Mouse (Mus musculus): ENCODE measurements around the gene Mapre3.
A peak's percentile ranks its signal among the peaks of the same experiment; 100 is the strongest.

Gene Mapre3

GRCm38 (mm10) chr5:30814424-30815119 is at the start of gene Mapre3:
Gene Mapre3, plus strand, starts transcription at chr5:30814641.
- DNase-seq: peak; percentile 87

DNA sequence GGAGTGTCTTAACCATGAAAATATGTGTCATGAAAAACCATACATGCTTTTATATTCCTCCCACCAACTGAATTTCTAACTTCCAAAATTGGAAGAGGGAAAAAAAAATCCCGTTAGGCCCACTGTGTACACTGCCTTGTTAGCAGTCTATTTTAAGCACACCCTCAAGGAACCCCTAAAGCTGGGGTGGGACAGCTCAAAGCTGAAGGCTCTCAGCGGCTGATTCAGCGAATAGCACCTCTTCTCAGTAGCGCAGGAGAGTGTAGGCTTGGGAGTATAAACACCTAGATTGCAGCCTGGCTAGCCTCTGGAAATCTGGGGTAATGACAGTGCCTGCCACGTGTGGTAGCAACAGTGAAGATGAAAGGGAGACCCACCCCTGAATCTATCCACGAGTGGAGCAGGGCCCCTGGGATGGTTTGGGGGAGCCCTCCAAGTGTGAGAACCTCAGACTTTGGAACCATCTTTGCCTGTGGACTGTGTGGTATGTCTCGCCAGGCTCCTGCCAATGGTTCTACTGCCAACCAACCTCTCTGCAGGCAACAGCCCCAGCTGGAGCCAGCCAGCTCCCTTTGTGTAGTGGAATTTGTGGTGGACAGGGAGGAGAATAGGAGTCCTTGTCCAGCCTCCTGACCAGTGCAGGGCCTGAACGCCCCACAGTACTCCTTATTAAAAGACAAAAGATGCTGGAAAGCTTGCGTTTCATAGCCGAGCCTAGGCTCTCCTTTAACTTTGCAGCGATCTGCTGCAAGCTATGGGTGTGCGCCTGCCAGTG is 48.7 kb upstream of the Mapre3 start:
- no peak for DNase-seq

GRCm38 (mm10) chr5:30768082-30768481 is 46.4 kb upstream of the Mapre3 start:
- no peak for DNase-seq

GRCm38 (mm10) chr5:30768598-30768997 is 45.8 kb upstream of the Mapre3 start:
- no peak for DNase-seq

DNA sequence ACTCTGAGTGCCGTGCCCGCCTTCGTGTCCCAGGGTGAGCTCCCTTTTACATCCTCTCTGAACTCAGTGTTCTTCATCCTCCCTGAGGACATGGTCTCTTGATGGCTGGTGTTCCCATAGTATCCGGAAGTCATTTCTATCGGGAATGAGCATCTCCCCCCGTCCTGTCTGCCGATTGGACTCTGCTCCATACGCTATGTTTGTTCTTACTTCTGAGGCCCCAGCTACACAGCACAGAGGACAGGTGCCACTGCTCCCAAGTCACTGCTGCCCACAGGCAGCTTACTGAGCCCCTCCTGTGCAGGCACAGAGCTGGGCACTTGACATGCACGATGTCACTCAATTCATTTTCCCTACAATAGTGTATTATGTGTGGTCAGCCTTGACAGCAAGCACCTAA is 45.4 kb upstream of the Mapre3 start:
- no peak for DNase-seq

DNA sequence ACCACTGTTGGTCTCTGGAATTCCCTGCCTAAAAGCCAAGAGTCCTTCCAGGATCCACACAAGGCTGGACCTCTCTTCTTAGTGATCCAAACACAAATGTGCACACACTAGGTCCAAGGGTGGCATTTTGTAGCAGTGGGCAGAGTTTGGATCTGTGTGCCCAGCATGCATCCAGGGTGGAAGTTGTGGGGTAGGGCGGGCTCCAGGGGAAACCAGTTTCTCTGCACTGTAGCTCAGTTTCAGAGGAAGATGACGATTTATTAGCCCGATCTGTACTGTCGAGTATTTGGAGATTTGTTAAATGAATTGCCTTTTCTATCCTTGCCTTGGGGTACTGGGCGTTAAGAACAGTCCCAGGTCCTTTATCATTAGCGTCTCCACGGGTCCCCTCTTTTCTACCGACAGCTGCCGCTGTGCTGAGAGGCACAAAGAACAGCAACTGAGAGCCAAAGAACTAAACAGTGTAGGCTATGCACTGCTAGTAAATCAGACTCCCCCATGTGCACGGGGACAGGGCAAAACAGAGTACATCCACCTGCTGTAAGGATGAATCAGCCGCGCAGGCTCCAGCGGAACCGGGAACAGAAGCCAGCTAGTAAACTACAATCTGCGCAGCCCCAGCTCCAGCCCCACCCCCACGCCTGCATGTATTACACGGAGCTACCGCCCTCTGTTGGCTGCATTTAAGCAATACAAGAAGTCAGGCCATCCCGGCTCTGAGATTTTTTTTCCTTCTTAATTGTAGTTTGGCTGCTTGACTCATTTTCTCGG is 39.7 kb upstream of the Mapre3 start:
- peak; percentile 91 for DNase-seq

DNA sequence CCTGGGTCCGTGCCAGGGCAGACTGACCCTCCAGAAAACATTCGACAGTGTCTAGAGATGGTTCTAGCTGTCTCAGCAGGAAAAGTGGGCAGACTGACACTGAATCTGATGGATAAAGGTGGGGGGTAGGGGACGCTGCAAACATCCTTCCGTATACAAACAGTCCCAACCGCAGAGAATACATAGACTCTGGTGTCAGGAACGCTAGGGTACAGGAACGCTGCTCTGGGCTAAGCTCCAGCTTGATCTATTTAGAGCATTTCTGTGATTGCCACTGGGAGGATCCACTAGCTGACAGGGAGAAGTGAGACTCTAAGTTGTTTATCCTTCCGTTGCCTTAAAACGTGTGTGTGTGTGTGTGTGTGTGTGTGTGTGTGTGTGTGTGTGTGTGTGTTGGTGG is 33.7 kb upstream of the Mapre3 start:
- DNase-seq: no peak

GRCm38 (mm10) chr5:30781147-30781546 is 33.3 kb upstream of the Mapre3 start:
- DNase-seq: no peak

DNA sequence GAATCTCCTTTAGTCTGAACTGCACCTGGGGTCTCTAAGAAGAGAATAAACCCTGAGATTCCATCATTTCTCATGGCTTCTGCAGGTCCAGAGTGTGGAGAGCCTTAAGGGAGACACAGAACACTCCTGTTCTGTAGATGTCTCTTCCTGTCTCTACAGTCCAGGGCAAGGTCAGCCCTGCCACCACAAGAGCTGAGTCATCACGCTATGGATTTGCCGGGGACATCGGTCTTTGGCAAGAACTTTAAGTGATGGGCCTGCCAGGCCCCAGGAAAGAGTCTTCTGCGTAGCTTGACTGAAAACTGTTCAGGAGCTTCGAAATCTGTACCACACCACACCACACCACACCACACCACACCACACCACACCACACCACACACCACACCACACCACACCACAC is 27.1 kb upstream of the Mapre3 start:
- no peak for DNase-seq

- no peak for DNase-seq
Measured at GRCm38 (mm10) chr5:30790047-30790446, 24.4 kb upstream of the Mapre3 start.

DNA sequence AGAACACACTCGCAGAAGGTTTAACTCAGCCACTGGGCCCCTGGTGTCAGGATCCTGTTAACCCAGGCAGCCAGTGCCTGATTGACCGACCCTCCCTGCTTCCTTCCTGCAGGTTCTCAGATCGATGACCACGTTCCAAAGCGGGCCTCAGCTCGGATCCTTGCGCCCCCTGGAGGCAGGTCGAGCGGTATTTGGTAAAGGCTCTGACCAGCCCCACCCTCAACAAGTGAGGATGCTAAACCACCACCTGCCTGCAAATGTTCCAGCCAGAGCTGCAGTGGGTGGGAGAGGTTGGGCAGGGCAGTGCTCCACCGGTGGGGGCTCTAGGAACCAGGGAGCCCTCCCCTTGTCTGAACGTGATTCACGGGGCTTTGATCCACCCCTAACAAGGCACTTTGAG is 18.3 kb upstream of the Mapre3 start:
- peak; percentile 90 for DNase-seq

GRCm38 (mm10) chr5:30797482-30797881 is 17.0 kb upstream of the Mapre3 start:
- DNase-seq: no peak

DNA sequence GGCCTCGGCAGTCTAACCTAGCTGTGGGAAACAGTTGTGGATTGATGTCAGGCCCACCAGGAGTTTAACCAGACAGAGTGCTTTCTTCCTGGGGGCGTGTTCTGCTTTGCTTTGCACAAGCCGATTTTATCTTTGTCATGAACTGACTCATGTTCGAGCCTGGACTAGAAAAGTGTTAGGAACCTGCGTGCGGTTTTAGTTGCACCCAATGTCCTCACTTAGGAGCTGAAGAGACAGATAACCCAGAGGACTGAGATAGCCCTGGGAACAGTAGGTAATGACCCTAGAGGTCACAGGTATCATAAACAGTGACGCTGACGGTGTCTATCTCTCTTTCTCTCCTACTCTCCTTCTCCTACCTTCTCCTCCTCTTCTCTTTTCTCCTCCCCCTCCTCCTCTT is 16.5 kb upstream of the Mapre3 start:
- no peak for DNase-seq

DNA sequence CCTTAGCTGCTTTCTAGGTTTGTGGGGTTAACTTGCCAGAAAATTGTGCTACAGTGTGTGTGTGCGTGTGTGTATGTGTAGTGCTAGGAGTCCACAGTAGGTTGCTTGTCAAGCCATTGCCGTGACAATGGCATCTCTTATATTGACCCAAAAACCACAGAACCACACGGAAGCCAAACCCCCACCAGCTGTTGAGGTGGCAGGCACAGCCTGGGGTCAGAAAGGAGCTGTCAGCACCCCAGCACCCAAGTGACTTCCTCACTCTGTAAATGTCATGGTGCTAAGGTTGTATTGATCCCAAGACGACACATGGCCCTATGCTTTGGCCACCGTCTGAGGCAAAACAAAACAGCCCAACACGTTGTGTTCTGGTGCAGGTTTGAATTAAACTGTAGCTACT is 15.5 kb upstream of the Mapre3 start:
- no peak for DNase-seq

- DNase-seq: no peak
Measured at GRCm38 (mm10) chr5:30802724-30803467, 11.5 kb upstream of the Mapre3 start.

GRCm38 (mm10) chr5:30806106-30806505 is 8.3 kb upstream of the Mapre3 start:
- DNase-seq: peak; percentile 86

- no peak for DNase-seq
Measured at GRCm38 (mm10) chr5:30815120-30815465, 652 bp downstream of the Mapre3 start.

DNA sequence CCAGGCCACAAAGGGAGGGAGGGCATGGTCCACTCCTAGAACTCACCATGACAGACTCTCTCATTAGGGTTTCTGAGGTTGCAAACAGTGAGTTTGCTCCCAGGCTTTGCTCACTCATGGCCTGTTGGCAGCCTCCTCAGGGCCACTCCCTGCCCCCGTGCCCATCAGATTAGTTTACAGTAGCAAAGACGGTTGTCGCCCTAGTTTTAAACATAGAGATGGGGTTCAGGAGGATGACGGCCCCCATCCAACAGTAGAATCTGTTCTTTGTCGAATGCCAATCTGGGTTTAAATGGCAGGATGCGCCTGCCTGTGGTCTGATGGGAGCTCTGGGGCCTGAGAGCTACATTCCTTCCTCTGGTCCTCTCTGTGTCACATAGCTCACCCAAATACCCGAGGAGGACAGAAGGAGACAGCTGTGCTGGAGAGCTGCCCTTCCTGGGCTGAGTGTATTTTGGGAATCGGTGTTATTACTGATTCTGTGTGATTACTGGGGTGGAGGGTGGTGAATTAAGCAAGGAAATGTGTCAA is 1.9 kb downstream of the Mapre3 start:
- no peak for DNase-seq

- no peak for DNase-seq
Measured at GRCm38 (mm10) chr5:30818758-30819309, 4.4 kb downstream of the Mapre3 start.

DNA sequence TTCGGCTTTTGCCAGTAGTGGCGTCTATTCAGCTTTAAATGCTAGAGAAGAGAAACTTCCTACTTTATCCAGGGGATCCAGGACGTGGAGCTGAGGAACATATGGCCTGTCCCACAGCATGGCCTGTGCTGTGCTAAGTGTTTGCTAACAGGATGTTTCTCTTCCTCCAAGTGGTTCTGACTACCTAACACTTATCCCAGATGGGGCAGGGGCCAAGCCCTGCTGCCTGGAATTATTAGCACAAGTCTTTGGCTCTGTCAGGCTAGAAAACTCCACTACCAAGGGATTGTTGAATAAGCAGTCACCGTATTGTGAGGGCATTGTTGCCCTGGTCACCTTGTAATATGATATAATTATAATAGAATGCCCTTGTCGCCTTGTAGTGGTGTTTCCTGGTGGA is 8.2 kb downstream of the Mapre3 start:
- no peak for DNase-seq

DNA sequence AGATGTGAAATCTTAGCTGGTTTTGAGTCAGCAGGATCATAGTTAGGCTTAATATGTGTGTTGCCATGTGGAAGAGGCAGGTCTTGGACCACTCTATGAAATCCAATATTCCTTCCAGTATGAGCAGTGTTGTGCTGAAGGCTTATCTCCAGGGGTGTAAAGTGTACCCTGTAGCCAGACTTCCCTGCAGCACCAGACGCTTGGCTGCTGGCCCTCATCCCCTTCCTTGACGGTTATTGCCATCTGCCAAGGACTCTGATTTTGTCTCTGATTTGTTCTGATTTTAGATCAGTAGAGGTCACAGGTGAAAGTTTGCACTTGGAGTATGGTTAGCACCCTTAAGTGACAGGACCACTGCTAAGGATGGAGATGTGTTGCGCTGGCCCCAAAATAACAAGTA is 8.7 kb downstream of the Mapre3 start:
- no peak for DNase-seq

All from thymus, postnatal 4 days (tissue).